Mouse (Mus musculus) layer of hippocampus, adult 2 months (tissue): ENCODE measurements at regions not wholly inside any gene's neighbourhood (a gene's known extent, or its start where the extent isn't known, plus 50 kb on each side); places are given as distances from the start of the nearest gene placed in this dataset.

Experiments used
- DNase-seq, 2 experiments: peaks; one replicate each; pipeline ENCODE4 v3.0.0; 2022; ENCODE audit warnings: low spot score in 2 of 2
- H3K27ac ChIP-seq: fragments of 200-600 bp; 2 replicates; pipeline ENCODE4 v1.8.1; 2022
- H3K4me3 ChIP-seq: fragments of 200-600 bp; 2 replicates; pipeline ENCODE4 v1.8.1; 2022; ENCODE audit warnings: mild to moderate bottlenecking
- CTCF ChIP-seq: fragments of 200-600 bp; conservative IDR thresholded peaks from 2 replicates; pipeline ENCODE4 v1.8.1; 2022; ENCODE audit warnings: antibody characterized with exemption, mild to moderate bottlenecking, moderate library complexity

DNA sequence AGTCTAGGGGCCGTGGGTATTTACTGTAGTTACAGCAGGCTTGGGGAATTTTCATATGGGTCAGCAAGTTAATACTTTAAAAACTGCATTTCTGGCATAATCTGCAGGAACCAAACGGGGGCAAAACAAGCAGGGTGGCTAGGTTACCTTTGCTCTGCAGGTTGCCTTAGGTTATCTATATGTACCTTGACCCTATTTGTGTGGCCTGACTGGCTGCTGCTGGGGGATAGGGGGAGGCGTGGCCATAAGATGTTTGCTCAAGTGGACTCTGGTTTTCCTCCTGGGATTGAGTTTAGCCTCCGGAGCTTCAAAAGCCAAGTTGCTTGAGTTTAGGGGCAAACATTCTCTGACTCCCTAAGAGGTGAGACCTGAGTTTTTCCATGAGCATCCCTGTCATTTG is 540.6 kb downstream of the Plekhb2 start:
- DNase-seq, result no peak
- Histone ChIP-seq H3K27ac (no peak overlapping the region), H3K4me3 (no peak overlapping the region)
- no peak for TF ChIP-seq CTCF

- DNase-seq, result no peak
- no peak overlapping the region for H3K4me3 ChIP-seq
- TF ChIP-seq CTCF, result no peak
- H3K27ac ChIP-seq, result no peak overlapping the region
Measured at GRCm38 (mm10) chr1:35390858-35391586, 541.2 kb downstream of the Plekhb2 start.

- TF ChIP-seq CTCF, result no peak
- Histone ChIP-seq H3K27ac (no peak overlapping the region), H3K4me3 (no peak overlapping the region)
- no peak for DNase-seq
Measured at GRCm38 (mm10) chr1:35393550-35394118, 543.9 kb downstream of the Plekhb2 start.

GRCm38 (mm10) chr1:35400674-35401359 is 551.0 kb downstream of the Plekhb2 start:
- Histone ChIP-seq H3K27ac (no peak overlapping the region), H3K4me3 (no peak overlapping the region)
- no peak for TF ChIP-seq CTCF
- DNase-seq, result no peak

DNA sequence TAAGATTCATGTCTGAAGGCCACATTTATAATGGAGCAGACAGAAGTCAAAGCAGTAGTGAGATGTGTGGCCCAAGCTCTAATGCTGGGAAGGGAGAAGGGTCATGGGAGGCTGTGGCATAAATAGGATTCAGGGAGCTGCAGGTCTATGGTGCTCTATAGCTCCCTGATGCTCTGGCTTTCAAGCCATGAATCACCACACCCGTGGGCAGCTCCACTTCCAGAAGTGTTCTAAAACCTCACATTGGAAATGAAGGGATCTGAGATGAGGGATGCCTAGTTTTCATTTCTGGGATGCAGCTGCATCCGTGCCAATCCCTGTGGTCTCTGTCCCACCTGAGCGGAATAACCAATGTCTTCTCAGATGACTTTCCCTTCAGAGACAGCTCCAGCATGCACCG is 553.2 kb downstream of the Plekhb2 start:
- no peak for TF ChIP-seq CTCF
- DNase-seq, result no peak

GRCm38 (mm10) chr1:35405418-35405817 is 555.6 kb downstream of the Plekhb2 start:
- H3K27ac ChIP-seq, result no peak overlapping the region
- no peak for TF ChIP-seq CTCF

More for the DNA sequence above, 553.2 kb downstream of the Plekhb2 start:
- Histone ChIP-seq H3K4me3 (no peak overlapping the region), H3K27ac (no peak overlapping the region)

GRCm38 (mm10) chr1:35415646-35416045 is 565.9 kb downstream of the Plekhb2 start:
- no peak for TF ChIP-seq CTCF
- DNase-seq, result no peak
- Histone ChIP-seq H3K27ac (no peak overlapping the region), H3K4me3 (no peak overlapping the region)

More at GRCm38 (mm10) chr1:35405418-35405817, 555.6 kb downstream of the Plekhb2 start:
- no peak overlapping the region for H3K4me3 ChIP-seq
- DNase-seq, result no peak

DNA sequence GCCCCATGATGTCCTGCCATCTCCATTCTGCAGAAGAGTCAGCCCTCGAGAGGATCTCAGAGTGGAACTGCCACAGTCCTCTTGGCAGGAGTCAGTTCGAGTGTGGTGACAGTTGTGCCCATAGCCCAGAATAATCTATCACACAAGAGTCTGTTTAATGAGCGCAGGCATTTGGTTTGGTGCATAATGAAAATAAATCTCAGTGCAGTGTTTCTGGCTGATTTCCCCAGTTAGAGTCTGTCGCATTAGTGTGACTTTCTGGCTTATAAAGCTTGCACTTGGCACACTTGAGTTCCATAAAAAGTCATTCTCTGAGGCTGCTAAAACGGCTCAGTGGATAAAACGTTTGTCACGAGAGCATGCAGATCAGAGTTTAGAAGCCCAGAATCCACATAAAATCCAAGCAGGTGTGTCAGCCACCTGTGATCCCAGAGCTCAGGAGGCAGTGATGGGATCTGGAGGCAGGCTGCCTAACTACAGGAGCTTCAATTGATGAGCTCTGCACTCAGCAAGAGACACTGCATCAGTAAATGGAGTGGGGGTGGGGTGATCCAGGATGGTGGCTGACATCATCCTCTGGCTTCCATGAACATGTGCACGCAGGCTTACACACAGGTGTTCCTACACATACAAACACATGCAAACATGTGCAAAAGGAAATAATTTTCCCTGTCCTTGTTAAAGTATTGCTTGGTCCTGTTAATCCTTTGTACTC is 578.5 kb downstream of the Plekhb2 start:
- DNase-seq, result peak; percentile 14 to 35
- Histone ChIP-seq H3K4me3 (no peak overlapping the region), H3K27ac (no peak overlapping the region)
- TF ChIP-seq CTCF, result no peak

- no peak for TF ChIP-seq CTCF
- DNase-seq, result peak in 1 of 2 experiments; percentile 5
- no peak overlapping the region for H3K27ac ChIP-seq
- no peak overlapping the region for H3K4me3 ChIP-seq
Measured at GRCm38 (mm10) chr1:35429471-35429870, 579.7 kb downstream of the Plekhb2 start.

DNA sequence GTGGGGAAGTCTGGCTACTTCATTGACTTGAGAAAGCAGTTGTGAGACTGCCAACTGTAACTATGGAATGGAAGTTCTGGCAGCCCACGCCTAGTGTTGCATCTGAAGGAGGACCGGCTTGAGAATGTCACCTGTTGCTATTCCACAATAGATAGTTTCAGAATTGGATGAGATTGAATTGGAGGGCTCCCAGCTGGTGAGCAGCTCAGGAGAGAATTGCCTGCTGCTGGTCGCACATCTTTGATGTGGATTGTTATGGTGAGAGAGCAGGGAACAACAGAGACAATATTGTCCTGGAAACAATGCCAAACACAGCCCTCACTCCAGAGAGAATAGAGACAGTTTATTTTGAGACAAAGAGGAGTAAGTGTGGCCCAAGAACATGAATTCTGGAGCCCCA is 585.9 kb downstream of the Plekhb2 start:
- no peak for TF ChIP-seq CTCF
- Histone ChIP-seq H3K4me3 (no peak overlapping the region), H3K27ac (no peak overlapping the region)
- DNase-seq, result no peak

DNA sequence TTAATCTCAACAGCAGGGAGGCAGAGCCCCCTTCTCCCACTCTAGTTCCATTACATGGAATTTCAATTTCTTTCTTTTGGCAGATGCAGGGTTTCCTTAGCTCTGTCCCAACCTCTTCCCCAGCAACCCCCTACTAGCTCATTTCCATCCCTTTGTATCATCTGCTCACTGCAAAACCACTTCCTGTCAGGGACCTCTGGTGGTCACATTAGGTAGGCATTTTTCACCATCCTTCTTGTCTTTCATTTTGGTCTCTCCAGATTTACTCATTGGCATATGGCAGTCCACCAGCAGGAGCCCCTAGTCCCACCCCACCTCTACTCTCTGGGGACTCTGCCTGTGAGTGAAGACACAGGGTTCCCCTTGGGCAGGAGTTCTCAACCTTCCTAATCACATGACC is 597.6 kb downstream of the Plekhb2 start:
- H3K4me3 ChIP-seq, result no peak overlapping the region
- H3K27ac ChIP-seq, result no peak overlapping the region
- DNase-seq, result no peak
- TF ChIP-seq CTCF, result peak; percentile 59

DNA sequence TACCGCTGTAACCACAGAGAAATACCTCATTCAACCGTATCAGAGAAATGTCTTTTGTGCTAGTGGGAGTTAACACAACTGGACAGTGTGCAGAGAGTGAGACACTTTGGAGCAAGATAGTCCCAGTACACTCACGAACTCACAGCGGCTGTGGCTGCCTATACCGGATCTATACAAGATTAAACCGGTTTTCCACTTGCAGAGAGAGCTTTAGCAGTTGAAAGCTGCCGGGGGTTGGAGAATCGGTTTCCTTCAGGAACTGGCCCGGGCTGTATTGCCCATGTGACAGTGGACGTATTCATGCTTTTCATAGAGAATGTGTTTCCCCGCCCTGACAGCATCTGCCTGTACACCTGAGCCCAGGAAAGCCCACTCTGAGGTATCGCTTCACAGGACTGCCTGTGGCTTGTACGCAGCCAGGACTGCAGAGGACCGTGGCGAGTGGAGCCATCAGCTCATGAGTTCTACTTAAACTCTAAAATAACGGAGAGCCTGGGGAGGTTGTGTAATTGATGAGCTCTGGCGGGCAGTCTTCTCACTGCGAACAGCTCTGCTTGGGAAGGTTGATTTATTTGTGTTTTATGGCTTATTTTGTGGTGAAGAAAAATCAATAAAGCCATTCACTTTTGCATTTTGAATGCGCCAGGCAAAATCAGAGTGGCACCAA is 602.8 kb downstream of the Plekhb2 start:
- no peak for TF ChIP-seq CTCF
- no peak for DNase-seq
- Histone ChIP-seq H3K27ac (no peak overlapping the region), H3K4me3 (no peak overlapping the region)
